Mouse (Mus musculus): Measurements from ENCODE around the gene Qtrt1.

The Qtrt1 gene

DNA sequence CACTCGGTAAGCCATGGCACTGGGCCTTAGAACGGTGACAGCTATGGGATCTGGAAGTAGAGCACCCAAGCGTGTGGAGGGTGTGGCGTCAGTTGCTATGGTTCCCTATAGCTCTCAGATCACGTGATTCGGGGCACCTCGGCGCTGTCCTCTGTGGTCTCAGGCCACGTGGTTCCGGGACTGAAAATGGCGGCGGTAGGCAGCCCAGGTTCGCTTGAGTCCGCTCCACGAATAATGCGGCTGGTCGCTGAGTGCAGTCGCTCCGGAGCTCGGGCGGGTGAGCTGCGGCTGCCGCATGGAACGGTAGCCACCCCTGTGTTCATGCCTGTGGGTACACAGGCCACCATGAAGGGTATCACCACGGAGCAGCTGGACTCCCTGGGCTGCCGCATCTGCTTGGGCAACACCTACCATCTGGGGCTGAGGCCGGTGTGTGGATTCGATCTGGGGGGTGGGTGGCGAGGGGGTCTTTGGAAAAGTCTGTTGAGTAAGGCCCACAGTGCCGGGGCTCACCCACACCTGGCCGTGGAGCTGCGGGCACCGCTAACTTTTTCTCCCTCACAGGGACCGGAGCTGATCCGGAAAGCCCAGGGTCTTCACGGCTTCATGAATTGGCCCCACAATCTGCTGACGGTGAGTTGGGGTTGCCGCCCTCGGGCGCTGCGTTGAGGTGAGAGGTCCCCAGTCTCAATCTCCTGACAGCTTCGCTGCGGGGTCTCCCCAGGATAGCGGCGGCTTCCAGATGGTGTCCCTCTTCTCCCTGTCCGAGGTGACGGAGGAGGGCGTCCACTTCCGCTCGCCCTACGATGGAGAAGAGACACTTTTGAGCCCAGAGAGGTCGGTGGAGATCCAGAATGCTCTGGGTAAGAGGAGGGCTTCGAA is at the start of gene Qtrt1:
Gene Qtrt1, plus strand, starts transcription at position 169 of the 882 bp plus-strand sequence.
- peak; percentile 85 for DNase-seq (ENCODE audit: extremely low spot score)

DNA sequence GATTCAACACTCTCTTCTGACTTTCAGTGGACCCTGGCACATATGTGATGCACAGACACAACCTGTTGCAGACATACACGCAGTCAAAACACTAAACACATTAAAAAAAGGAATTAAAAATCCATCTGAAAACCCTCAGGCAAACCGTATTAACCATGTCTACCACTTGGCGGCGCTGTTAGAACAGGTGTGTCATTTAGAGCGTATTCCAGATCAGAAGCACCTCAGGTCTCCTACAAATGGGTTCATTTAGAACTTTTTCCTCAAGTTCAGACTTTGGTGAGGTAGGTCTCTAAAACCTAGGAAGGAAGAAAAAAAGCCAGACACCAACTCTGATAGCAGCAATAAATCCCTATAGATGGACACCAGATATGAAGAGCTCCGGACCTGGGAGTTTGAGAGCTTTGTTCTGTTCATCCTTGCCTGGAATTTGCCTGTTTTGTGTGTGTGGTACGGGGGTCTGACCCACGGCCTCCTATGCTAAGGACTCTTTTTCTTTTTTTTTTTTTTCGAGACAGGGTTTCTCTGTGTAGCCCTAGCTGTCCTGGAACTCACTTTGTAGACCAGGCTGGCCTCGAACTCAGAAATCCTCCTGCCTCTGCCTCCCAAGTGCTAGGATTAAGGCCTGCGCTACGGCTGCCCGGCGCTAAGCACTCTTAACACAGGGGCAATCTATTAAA is 45.0 kb upstream of the Qtrt1 start:
- peak; percentile 61 for DNase-seq (ENCODE audit: extremely low spot score)

GRCm38 (mm10) chr9:21367357-21368111 is 44.1 kb upstream of the Qtrt1 start, which contains the start of gene Ilf3:
Ilf3 (plus strand) TSS chr9:21367871.
- DNase-seq (ENCODE audit: extremely low spot score), result peak; percentile 100

DNA sequence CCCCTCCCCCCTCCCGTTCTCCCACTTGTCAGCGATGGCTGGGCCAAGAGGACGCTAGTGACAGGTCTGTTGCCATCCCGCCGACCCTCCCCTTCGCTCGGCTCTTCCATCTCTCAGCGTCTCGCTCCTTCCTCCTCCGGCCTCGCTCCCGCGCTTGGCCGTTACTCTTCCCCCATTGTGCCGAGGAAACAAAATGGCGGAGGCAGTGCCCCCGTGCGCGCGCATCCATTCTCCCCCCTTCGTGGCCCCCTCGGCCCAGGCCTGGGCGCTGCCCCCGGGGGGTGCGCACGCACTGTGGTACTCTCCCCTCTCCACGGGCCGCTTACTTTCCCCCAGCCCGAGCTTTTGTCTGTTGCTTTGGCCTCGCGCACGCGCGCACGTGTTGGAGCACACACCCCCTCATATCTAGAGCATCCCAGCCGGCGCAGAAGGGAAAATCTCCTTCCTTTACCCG is 43.5 kb upstream of the Qtrt1 start:
- DNase-seq (ENCODE audit: extremely low spot score), result peak; percentile 83

DNA sequence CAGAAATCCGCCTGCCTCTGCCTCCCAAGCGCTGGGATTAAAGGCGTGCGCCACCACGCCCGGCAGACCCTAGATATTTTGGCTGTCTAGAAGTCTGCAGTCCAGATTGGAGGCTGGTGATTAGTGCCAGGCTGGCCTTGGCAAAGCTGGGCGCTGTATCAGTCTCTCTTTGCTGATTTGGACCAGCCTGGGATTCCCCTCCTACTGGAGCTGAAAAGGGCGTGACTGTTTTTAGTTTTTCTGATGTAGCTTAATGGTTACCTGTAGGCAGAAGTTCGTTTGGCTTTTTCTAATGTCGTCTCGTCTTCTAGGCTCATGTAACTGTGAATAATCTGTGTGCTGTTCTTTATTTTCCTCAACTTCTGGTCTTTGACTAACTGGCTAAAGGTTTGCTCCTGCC is 42.6 kb upstream of the Qtrt1 start:
- no peak for DNase-seq (ENCODE audit: extremely low spot score)

DNA sequence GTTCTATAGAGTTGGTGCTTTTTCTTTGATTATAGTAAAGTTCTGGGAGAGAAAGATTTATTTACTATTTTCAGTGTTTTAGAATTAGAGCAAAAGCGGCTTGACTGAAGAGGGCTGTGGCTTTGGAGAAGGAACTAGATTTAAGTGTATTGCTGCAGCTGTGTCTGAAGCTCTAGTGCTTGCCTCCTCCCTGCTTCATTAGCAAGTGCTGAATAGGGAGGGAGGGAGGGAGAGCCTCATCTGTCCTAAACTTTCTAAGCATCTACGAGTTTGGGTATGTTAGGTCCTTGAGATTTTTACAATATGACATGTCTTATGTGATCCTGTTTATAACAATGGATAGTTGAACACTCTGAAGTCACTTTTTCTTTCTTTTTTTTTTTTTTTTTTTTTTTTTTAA is 40.8 kb upstream of the Qtrt1 start:
- no peak for DNase-seq (ENCODE audit: extremely low spot score)

GRCm38 (mm10) chr9:21372508-21372907 is 39.1 kb upstream of the Qtrt1 start:
- no peak for DNase-seq (ENCODE audit: extremely low spot score)

- DNase-seq (ENCODE audit: extremely low spot score), result no peak
These were observed 32.4 kb upstream of the Qtrt1 start for GRCm38 (mm10) chr9:21379195-21379594.

- DNase-seq (ENCODE audit: extremely low spot score), result no peak
These were observed 30.8 kb upstream of the Qtrt1 start for GRCm38 (mm10) chr9:21380868-21381267.

DNA sequence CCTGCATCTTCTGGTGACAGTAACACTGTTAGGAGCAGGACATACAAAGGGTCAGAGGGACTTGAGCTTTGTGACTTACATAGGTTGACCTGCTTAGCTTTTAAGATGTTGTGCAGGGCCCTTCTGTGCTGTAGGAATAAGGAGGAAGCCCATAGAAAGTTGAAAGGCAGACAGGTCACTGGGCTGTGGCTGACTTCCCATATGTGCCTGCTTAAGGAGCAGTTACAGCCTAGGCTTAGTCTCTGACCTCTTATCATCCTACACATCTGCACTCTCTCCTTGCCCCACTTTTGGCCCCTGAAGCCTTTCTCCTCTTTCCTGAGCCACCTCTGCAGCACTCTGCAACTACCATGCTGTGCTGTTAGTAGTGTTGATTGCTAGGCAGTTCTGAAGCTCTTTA is 27.7 kb upstream of the Qtrt1 start:
- no peak for DNase-seq (ENCODE audit: extremely low spot score)

DNA sequence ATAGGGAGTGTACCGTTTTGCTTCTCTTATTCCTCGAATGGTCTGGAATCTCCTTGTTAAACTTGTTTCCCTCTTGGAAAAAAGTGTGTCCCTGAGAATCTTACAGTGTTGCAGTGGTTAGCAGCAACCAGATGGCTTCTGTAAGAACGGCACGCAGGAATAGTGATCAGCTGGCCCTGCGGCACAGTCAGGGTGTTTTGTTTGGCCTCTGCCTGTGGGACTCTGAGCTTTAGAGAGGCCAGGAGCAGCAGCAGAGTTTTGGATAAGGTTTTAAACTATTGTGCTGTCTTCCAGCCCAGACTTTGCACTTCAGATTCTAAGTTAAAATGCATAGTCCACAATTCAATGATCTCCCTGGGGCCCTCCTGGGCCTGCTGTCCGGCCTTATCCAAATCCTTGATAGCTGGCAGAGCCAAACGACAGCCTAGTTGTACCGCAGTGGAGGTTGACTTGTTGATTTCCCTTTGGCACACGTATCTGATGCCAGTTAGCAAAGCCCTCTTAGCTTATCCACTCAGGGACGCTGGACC is 18.9 kb upstream of the Qtrt1 start:
- DNase-seq (ENCODE audit: extremely low spot score), result no peak

GRCm38 (mm10) chr9:21395692-21396091 is 15.9 kb upstream of the Qtrt1 start:
- DNase-seq (ENCODE audit: extremely low spot score), result no peak

DNA sequence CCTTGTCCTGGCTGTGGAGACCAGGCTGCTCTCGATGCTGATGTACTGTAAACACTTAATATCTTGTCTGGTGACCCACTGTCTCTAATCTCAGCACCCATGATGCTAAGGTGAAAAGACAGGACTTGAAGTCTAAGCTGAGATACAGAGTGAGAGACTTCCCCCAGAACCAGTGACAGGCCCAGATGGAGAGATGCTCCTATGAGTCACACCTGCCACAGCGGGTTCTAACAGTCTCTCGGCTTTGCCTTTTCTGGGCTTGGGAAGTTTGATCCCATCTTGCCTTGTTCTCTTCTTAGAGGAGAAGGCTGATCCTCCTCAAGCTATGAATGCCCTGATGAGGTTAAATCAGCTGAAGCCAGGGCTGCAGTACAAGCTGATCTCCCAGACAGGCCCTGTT is 14.5 kb upstream of the Qtrt1 start:
- no peak for DNase-seq (ENCODE audit: extremely low spot score)

DNA sequence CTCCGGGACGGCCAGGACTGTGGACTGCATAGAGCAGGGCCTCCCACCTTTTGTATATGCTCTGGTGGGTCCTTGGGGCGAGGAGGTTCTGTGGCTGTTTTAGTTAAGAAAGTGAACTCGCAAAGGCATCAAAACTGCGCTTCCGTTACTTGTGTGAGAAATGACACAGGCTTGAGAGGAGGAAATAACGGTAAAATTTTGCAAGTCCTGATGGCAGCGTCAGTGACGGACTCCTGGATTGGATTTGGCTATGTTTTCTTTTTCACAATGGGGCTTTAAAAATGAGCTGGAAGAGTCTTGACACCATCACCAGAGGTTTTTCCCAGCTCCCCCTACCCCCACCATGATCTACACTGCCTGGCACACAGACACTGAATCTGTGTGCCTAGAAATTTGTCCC is 10.6 kb upstream of the Qtrt1 start:
- no peak for DNase-seq (ENCODE audit: extremely low spot score)

- DNase-seq (ENCODE audit: extremely low spot score), result no peak
These were observed 8.8 kb upstream of the Qtrt1 start for GRCm38 (mm10) chr9:21402764-21403253.

DNA sequence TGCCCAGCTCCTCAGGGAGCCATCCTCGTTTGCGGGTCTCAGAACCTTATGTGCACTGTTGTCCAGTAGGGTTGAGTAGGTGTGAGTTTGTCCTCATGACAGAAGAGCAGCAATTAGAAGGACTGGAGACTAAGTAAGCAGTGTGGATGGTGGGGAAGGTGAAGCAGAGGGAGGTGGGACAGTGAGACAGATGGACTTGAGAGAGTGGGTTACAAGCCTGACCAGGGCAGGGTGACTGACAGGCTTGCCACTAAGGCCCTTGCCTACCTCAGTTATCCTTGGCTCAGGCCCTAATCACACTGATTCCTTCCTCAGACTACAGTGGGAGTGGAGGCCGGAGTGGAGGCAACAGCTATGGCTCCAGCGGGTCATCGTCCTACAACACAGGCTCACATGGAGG is 7.9 kb upstream of the Qtrt1 start:
- DNase-seq (ENCODE audit: extremely low spot score), result no peak

DNA sequence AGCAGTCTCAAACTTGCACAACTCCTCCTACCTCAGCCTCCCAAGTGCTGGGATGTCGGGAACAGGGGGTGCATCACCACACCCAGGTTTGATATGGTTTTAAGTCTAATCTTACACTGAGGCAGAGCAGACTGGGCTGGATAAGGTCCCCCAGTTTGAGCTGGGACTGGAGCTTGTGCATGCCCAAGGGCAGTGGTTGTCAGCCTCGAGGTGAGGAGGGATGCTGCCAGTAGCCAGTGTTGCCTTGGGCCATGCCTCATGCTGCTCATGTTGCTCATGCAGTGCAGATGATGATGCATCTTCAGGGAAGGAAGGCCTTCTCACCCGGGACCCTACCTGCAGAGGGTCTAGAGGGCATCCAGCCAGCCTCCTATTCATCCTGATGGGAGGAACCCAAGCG is 6.1 kb upstream of the Qtrt1 start:
- no peak for DNase-seq (ENCODE audit: extremely low spot score)

DNA sequence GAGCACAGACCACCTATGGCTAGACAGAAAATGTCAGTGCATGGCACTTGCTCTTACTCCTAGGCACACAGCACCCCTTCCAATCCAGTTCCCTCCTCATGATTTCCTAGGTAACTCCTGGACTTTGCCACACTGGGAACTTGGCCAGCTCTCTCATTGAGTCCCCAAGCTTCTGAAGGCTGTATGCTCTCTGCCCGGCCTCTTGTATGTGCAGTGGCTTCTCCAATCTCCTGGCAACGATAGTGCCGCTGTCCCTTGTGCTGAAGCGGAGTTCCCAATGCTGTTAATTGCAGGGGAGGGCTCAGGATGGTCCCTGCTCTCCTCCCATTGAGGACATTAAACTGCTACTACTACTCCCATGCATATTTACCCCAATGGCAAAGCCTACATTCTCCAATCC is 3.7 kb upstream of the Qtrt1 start:
- DNase-seq (ENCODE audit: extremely low spot score), result peak; percentile 39

DNA sequence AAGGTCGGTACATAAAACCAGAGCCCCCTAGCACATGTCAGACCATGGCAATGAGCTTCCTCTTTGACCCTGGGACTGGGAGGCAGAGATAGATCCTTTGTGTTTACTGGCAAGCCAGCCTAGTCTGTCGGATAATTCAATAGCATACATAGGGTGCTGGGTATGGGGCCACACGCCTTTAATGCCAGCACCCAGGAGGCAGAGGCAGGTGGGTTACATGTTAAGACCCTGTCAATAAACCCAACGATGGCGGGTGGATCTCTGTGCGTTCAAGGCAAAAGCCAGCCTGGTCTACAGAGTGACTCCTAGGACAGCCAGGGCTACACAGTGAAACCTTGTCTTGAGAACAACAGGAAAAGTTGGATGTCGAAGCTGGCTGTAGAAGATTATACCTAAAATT is 3.0 kb upstream of the Qtrt1 start:
- DNase-seq (ENCODE audit: extremely low spot score), result no peak

- peak; percentile 79 for DNase-seq (ENCODE audit: extremely low spot score)
These were observed 1.9 kb upstream of the Qtrt1 start for GRCm38 (mm10) chr9:21409592-21410317.

DNA sequence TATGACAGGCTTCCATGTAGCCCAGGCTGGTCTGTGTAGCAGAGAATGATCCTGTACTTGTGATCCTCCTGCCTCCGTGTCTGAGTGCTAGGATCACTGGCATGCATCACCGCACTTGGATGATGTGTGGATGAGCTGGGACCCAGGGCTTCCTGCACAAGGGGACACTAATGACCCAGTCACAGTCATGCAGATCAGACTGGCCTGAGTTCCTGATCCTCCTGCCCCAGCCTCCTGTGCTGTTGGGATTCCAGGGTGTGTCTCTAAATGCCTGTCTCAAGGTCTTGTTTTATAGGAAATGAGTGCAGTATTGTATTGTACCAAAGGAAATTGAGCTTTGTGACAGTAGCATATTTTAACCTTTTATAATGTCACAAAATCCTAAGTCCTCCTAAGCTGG is 6.2 kb downstream of the Qtrt1 start:
- DNase-seq (ENCODE audit: extremely low spot score), result no peak

All from embryo, embryonic 9.5 days (tissue).